Mouse (Mus musculus): ENCODE data around the gene Spdl1. TPM values are rescaled to one million over a fixed set of nuclear protein-coding genes. Genes with fewer than 3 reads are reported as not detected.
A peak's percentile ranks its signal among the peaks of the same experiment; 100 is the strongest.

The Spdl1 gene
- polyA plus RNA-seq (2016; fragmentation: Nextera tagmentation; extraction: Ambion mirVana): 32.2 and 33.3 TPM in 2 replicates

- Histone ChIP-seq H3K9me3 (no peaks in the 10 kb centered on the region), H3K4me3 (peak within 1 kb of the TSS; percentile 76), H3K27ac (replicated peaks) (peak within 1 kb of the TSS; percentile 89), H3K4me1 (peaks cover 19% of the 10 kb centered on the region), H3K36me3 (replicated peaks) (peaks cover 28% of the 10 kb centered on the region), H3K27me3 (replicated peaks; ENCODE audit: low read depth, poor library complexity, severe bottlenecking) (no peaks in the 10 kb centered on the region)
- DNase-seq (ENCODE audit: low spot score): peak; percentile 96
- WGBS: under 1% methylated on average over 49 of the region's 49 CpGs
These were observed at the start of gene Spdl1 for GRCm38 (mm10) chr11:34833318-34834086. Gene Spdl1 (minus strand): TSS chr11:34833641.

- 0 out of 2 replicates have a peak, but pooled peaks cover 12% of the 10 kb centered on the region for H3K27me3 ChIP-seq (replicated peaks; ENCODE audit: low read depth, poor library complexity, severe bottlenecking)
- no peaks in the 10 kb centered on the region; the same call in 1 of the 2 replicates for H3K4me1 ChIP-seq
- H3K9me3 ChIP-seq: no peaks in the 10 kb centered on the region
- DNase-seq (ENCODE audit: low spot score): no peak
- WGBS: 48% methylated on average over 5 of the region's 5 CpGs
- H3K27ac ChIP-seq (replicated peaks): no peak overlapping the region
- no peaks in the 10 kb centered on the region for H3K36me3 ChIP-seq (replicated peaks)
- H3K4me3 ChIP-seq: no peak overlapping the region
These were observed 48.1 kb upstream of the Spdl1 start for GRCm38 (mm10) chr11:34881528-34881927.

- no peak for DNase-seq (ENCODE audit: low spot score)
- Histone ChIP-seq H3K27ac (replicated peaks) (no peak overlapping the region), H3K4me3 (no peak overlapping the region), H3K36me3 (replicated peaks) (no peaks in the 10 kb centered on the region), H3K4me1 (no peaks in the 10 kb centered on the region; the same call in 1 of the 2 replicates), H3K27me3 (replicated peaks; ENCODE audit: low read depth, poor library complexity, severe bottlenecking) (0 out of 2 replicates have a peak, but pooled peaks cover 12% of the 10 kb centered on the region), H3K9me3 (no peaks in the 10 kb centered on the region)
- 88% methylated on average over 1 of the region's 1 CpGs for WGBS
These were observed 46.2 kb upstream of the Spdl1 start for GRCm38 (mm10) chr11:34879678-34880077.

GRCm38 (mm10) chr11:34873861-34874260 lies 40.4 kb upstream of the Spdl1 start:
- Histone ChIP-seq H3K9me3 (no peaks in the 10 kb centered on the region), H3K27me3 (replicated peaks; ENCODE audit: low read depth, poor library complexity, severe bottlenecking) (no peaks in the 10 kb centered on the region), H3K4me3 (no peak overlapping the region), H3K4me1 (no peaks in the 10 kb centered on the region), H3K36me3 (replicated peaks) (no peaks in the 10 kb centered on the region), H3K27ac (replicated peaks) (no peak overlapping the region)
- DNase-seq (ENCODE audit: low spot score): no peak
- WGBS: 81% methylated on average over 2 of the region's 2 CpGs

- no peaks in the 10 kb centered on the region for H3K27me3 ChIP-seq (replicated peaks; ENCODE audit: low read depth, poor library complexity, severe bottlenecking)
- H3K4me1 ChIP-seq: no peaks in the 10 kb centered on the region
- H3K36me3 ChIP-seq (replicated peaks): no peaks in the 10 kb centered on the region
- no peaks in the 10 kb centered on the region for H3K9me3 ChIP-seq
- H3K4me3 ChIP-seq: no peak overlapping the region
- H3K27ac ChIP-seq (replicated peaks): no peak overlapping the region
- DNase-seq (ENCODE audit: low spot score): no peak
- WGBS: 86% methylated on average over 2 of the region's 2 CpGs
These were observed 39.0 kb upstream of the Spdl1 start for GRCm38 (mm10) chr11:34872432-34872831.

GRCm38 (mm10) chr11:34871991-34872390 lies 38.5 kb upstream of the Spdl1 start:
- no peaks in the 10 kb centered on the region for H3K36me3 ChIP-seq (replicated peaks)
- H3K27ac ChIP-seq (replicated peaks): no peak overlapping the region
- no peak for DNase-seq (ENCODE audit: low spot score)
- H3K9me3 ChIP-seq: no peaks in the 10 kb centered on the region
- WGBS: 88% methylated on average over 3 of the region's 3 CpGs
- H3K4me1 ChIP-seq: no peaks in the 10 kb centered on the region
- no peak overlapping the region for H3K4me3 ChIP-seq
- no peaks in the 10 kb centered on the region for H3K27me3 ChIP-seq (replicated peaks; ENCODE audit: low read depth, poor library complexity, severe bottlenecking)

GRCm38 (mm10) chr11:34871456-34871855 lies 38.0 kb upstream of the Spdl1 start:
- Histone ChIP-seq H3K4me3 (no peak overlapping the region), H3K9me3 (no peaks in the 10 kb centered on the region)
- 87% methylated on average over 3 of the region's 3 CpGs for WGBS

GRCm38 (mm10) chr11:34868626-34869025 lies 35.2 kb upstream of the Spdl1 start:
- 48% methylated on average over 6 of the region's 6 CpGs for WGBS
- Histone ChIP-seq H3K4me3 (no peak overlapping the region), H3K9me3 (no peaks in the 10 kb centered on the region), H3K4me1 (no peaks in the 10 kb centered on the region), H3K27ac (replicated peaks) (no peak overlapping the region), H3K36me3 (replicated peaks) (no peaks in the 10 kb centered on the region), H3K27me3 (replicated peaks; ENCODE audit: low read depth, poor library complexity, severe bottlenecking) (no peaks in the 10 kb centered on the region)
- DNase-seq (ENCODE audit: low spot score): peak; percentile 24

More at GRCm38 (mm10) chr11:34871456-34871855, 38.0 kb upstream of the Spdl1 start:
- Histone ChIP-seq H3K27ac (replicated peaks) (no peak overlapping the region), H3K27me3 (replicated peaks; ENCODE audit: low read depth, poor library complexity, severe bottlenecking) (no peaks in the 10 kb centered on the region), H3K4me1 (no peaks in the 10 kb centered on the region), H3K36me3 (replicated peaks) (no peaks in the 10 kb centered on the region)
- no peak for DNase-seq (ENCODE audit: low spot score)

GRCm38 (mm10) chr11:34865741-34866270 lies 32.4 kb upstream of the Spdl1 start:
- no peaks in the 10 kb centered on the region for H3K9me3 ChIP-seq
- no peak for DNase-seq (ENCODE audit: low spot score)
- H3K4me1 ChIP-seq: no peaks in the 10 kb centered on the region
- H3K27ac ChIP-seq (replicated peaks): no peak overlapping the region
- no peak overlapping the region for H3K4me3 ChIP-seq
- no peaks in the 10 kb centered on the region for H3K36me3 ChIP-seq (replicated peaks)
- 83% methylated on average over 3 of the region's 3 CpGs for WGBS
- no peaks in the 10 kb centered on the region for H3K27me3 ChIP-seq (replicated peaks; ENCODE audit: low read depth, poor library complexity, severe bottlenecking)

GRCm38 (mm10) chr11:34865181-34865580 lies 31.7 kb upstream of the Spdl1 start:
- WGBS: 88% methylated on average over 14 of the region's 14 CpGs

GRCm38 (mm10) chr11:34856652-34857051 lies 23.2 kb upstream of the Spdl1 start:
- 71% methylated on average over 3 of the region's 3 CpGs for WGBS
- Histone ChIP-seq H3K36me3 (replicated peaks) (no peaks in the 10 kb centered on the region), H3K27me3 (replicated peaks; ENCODE audit: low read depth, poor library complexity, severe bottlenecking) (no peaks in the 10 kb centered on the region), H3K4me1 (no peaks in the 10 kb centered on the region), H3K4me3 (no peak overlapping the region), H3K27ac (replicated peaks) (no peak overlapping the region), H3K9me3 (no peaks in the 10 kb centered on the region)
- no peak for DNase-seq (ENCODE audit: low spot score)

More at GRCm38 (mm10) chr11:34865181-34865580, 31.7 kb upstream of the Spdl1 start:
- Histone ChIP-seq H3K27me3 (replicated peaks; ENCODE audit: low read depth, poor library complexity, severe bottlenecking) (no peaks in the 10 kb centered on the region), H3K27ac (replicated peaks) (no peak overlapping the region), H3K36me3 (replicated peaks) (no peaks in the 10 kb centered on the region), H3K9me3 (no peaks in the 10 kb centered on the region), H3K4me1 (no peaks in the 10 kb centered on the region), H3K4me3 (no peak overlapping the region)
- DNase-seq (ENCODE audit: low spot score): no peak

- 83% methylated on average over 5 of the region's 5 CpGs for WGBS
These were observed 12.8 kb upstream of the Spdl1 start for GRCm38 (mm10) chr11:34846268-34846652.

More at GRCm38 (mm10) chr11:34846268-34846652, 12.8 kb upstream of the Spdl1 start:
- Histone ChIP-seq H3K4me3 (no peak overlapping the region), H3K27me3 (replicated peaks; ENCODE audit: low read depth, poor library complexity, severe bottlenecking) (peaks cover 16% of the 10 kb centered on the region), H3K9me3 (no peaks in the 10 kb centered on the region), H3K27ac (replicated peaks) (no peak overlapping the region), H3K4me1 (no peaks in the 10 kb centered on the region), H3K36me3 (replicated peaks) (no peaks in the 10 kb centered on the region)
- DNase-seq (ENCODE audit: low spot score): no peak

Data from embryonic facial prominence, embryonic 10.5 days (tissue).